27 mouse cellular contexts compared by ENCODE assay signal in the genomic region with DNA sequence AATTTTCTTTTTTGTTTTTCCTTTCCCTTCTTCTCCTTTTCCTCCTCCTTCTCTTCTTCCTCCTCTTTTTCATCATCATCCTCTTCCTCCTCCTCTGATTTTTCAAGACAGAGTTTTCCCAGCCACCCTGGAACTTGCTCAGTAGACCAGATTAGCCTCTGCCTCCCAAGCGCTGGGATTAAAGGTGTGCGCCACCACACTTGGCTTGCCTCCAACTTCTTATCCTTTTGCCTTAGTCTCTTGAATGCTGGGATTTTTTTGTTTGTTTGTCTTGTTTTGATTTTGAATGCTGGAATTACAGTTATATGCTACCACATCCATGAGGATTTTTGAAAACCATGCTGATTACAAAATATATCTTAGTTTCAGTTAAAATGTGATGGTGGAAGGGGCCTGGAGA. TPM values are rescaled to one million over a fixed set of nuclear protein-coding genes. Genes with fewer than 3 reads are reported as not detected.
DNase-seq lines count a peak whose midpoint lies in the region; ATAC-seq and TF ChIP-seq lines count a peak whose summit lies in the region.
"Had no signal": no experiment of that assay in that cellular context is flagged by ENCODE, and none has a peak within 500 bp of the region (broad histone marks: within the 10 kb centered on the region; RNA-seq: fewer than 3 reads in every experiment).

No protein-coding gene starts in this region.

- H3K27me3 ChIP-seq in kidney, adult 2 months (replicated peaks; ENCODE audit: control insufficient read depth, insufficient read depth, low read length): no peaks in the 10 kb centered on the region
- H3K27me3 ChIP-seq in intestine, embryonic 16.5 days (replicated peaks; ENCODE audit: control insufficient read depth, insufficient read depth, low read length): no peaks in the 10 kb centered on the region
- H3K27me3 ChIP-seq: CH12.LX; forebrain, embryonic 15.5 days; heart, embryonic 15.5 days; hindbrain, embryonic 15.5 days; liver, embryonic 15.5 days; lung, embryonic 15.5 days; megakaryocyte, embryonic 14.5 days; midbrain, embryonic 13.5 days had no signal

- H3K4me1 ChIP-seq in kidney, adult 2 months (ENCODE audit: control insufficient read depth, insufficient read depth, low read length): peaks cover 31% of the 10 kb centered on the region
- peaks cover 16% of the 10 kb centered on the region for H3K4me1 ChIP-seq in intestine, embryonic 16.5 days (ENCODE audit: control insufficient read depth, insufficient read depth, low read length)
- H3K4me1 ChIP-seq: midbrain, embryonic 13.5 days had no signal

- H3K4me3 ChIP-seq in kidney, adult 2 months (ENCODE audit: insufficient read depth, low read depth, low read length): no peak overlapping the region
- no peak overlapping the region for H3K4me3 ChIP-seq in intestine, embryonic 16.5 days (ENCODE audit: low read length)
- H3K4me3 ChIP-seq: embryonic facial prominence, embryonic 10.5 days; forebrain, embryonic 15.5 days; heart, adult 2 months; heart, embryonic 15.5 days; hindbrain, embryonic 15.5 days; liver, embryonic 15.5 days; lung, embryonic 15.5 days; megakaryocyte, embryonic 14.5 days; midbrain, embryonic 13.5 days had no signal

- TF ChIP-seq POLR2A in kidney, adult 2 months (IDR thresholded peaks at IDR 0.05; ENCODE audit: low read depth, low read length): no peak

- peak; percentile 57 for DNase-seq in kidney, adult 2 months
- no peak for DNase-seq in kidney, postnatal 4 days
- peak; percentile 20 for DNase-seq in retina, postnatal 1 day
- DNase-seq in retina, embryonic 14.5 days (ENCODE audit: low spot score): no peak
- DNase-seq in kidney, postnatal 25 days: peak; percentile 53 to 65
- DNase-seq: adrenal gland, postnatal 10 days; B cell, adult 2 months; cerebellum, adult 9-10 months; gastrocnemius, postnatal 25 days; heart, postnatal 36 days; layer of hippocampus, adult 9-11 months; lung, postnatal 36 days; thymus, postnatal 36 days had no signal

- no peaks in the 10 kb centered on the region for H3K9me3 ChIP-seq in intestine, embryonic 16.5 days (ENCODE audit: control insufficient read depth, low read length)
- H3K9me3 ChIP-seq: embryonic facial prominence, embryonic 10.5 days; forebrain, embryonic 15.5 days; G1E; heart, embryonic 15.5 days; hindbrain, embryonic 15.5 days; liver, embryonic 15.5 days; lung, embryonic 15.5 days; megakaryocyte, embryonic 14.5 days; midbrain, embryonic 13.5 days had no signal

- no peak overlapping the region for H3K9ac ChIP-seq in intestine, embryonic 16.5 days (ENCODE audit: low read depth, low read length)
- H3K9ac ChIP-seq: forebrain, embryonic 15.5 days; heart, embryonic 15.5 days; hindbrain, embryonic 15.5 days; liver, embryonic 15.5 days; lung, embryonic 15.5 days; midbrain, embryonic 13.5 days had no signal

- 53% methylated on average over 2 of the region's 2 CpGs for WGBS in kidney, adult 2 months
- WGBS in intestine, embryonic 16.5 days: 84% methylated on average over 2 of the region's 2 CpGs

- no peak for TF ChIP-seq CTCF in kidney, adult 2 months (conservative IDR thresholded peaks at IDR 0.05; ENCODE audit: insufficient read depth, insufficient read length, low read depth, low read length)

- no peaks in the 10 kb centered on the region for H3K36me3 ChIP-seq in kidney, adult 2 months (ENCODE audit: control insufficient read depth, insufficient read depth, low read length)
- no peaks in the 10 kb centered on the region for H3K36me3 ChIP-seq in intestine, embryonic 16.5 days (ENCODE audit: control insufficient read depth, insufficient read depth, low read length)
- H3K36me3 ChIP-seq: forebrain, embryonic 15.5 days; G1E; heart, embryonic 15.5 days; hindbrain, embryonic 15.5 days; liver, embryonic 15.5 days; lung, embryonic 15.5 days; midbrain, embryonic 13.5 days had no signal

- H3K27ac ChIP-seq in kidney, adult 2 months (ENCODE audit: insufficient read depth, low read depth, low read length): peak overlapping the region; percentile 96; the same call in 1 of the 2 replicates
- H3K27ac ChIP-seq in intestine, embryonic 16.5 days (ENCODE audit: low read length): peak overlapping the region; percentile 92
- H3K27ac ChIP-seq: embryonic facial prominence, embryonic 10.5 days; forebrain, embryonic 15.5 days; heart, adult 2 months; heart, embryonic 15.5 days; hindbrain, embryonic 15.5 days; liver, embryonic 15.5 days; lung, embryonic 15.5 days; midbrain, embryonic 13.5 days had no signal

- H3K4me2 ChIP-seq in intestine, embryonic 16.5 days (ENCODE audit: low read depth, low read length): no peak overlapping the region
- H3K4me2 ChIP-seq: forebrain, embryonic 15.5 days; heart, embryonic 15.5 days; hindbrain, embryonic 15.5 days; liver, embryonic 15.5 days; lung, embryonic 15.5 days; midbrain, embryonic 13.5 days had no signal

- no peak for ATAC-seq in intestine, embryonic 16.5 days
- no peak for ATAC-seq in cerebellum, adult (ENCODE audit: insufficient number of reproducible peaks, low FRiP score, low TSS enrichment)
- ATAC-seq: activated CD4-positive, CD25-positive, alpha-beta regulatory T cell, adult 4 months; forebrain, embryonic 15.5 days; midbrain, embryonic 13.5 days had no signal

RNA-seq across cellular contexts. Expression of gene Wsb1, which starts 26.4 kb away (rescaled TPM):
- 59.3 and 72.3 TPM in 2 replicates for polyA plus RNA-seq in kidney, adult 2 months (2012; rRNA removed)
- polyA plus RNA-seq in intestine, embryonic 16.5 days (2015; fragmentation: Nextera tagmentation; extraction: Ambion mirVana): 149 and 158 TPM in 2 replicates

Comparison
In these comparisons a context has a peak if more than half of its experiments do, and no peak if none do; other contexts are left out.
1. DNase-seq: peak in kidney, adult 2 months (single experiment), retina, postnatal 1 day (single experiment) and kidney, postnatal 25 days (2 of 2); none in kidney, postnatal 4 days (0 of 2) and retina, embryonic 14.5 days (single experiment).